Mouse (Mus musculus) heart, adult 8-10 months (tissue): ENCODE data around the gene Tmem230. TPM values are rescaled to one million over a fixed set of nuclear protein-coding genes. Genes with fewer than 3 reads are reported as not detected.
"Not testable (repeated sequence)": the region's sequence is repeated elsewhere in the genome, so short reads cannot be mapped to it uniquely, and the experiment has no call there.

Experiments
- DNase-seq: peaks from one replicate; pipeline ENCODE4 v3.0.0; 2022; ENCODE audit warnings: low spot score
- total RNA-seq, 4 experiments: library from RNA; stranded (reverse); gene quantifications; 2 replicates each; pipeline ENCODE4 v1.2.4; 2022

The Tmem230 gene
- total RNA-seq, 4 experiments from 2014 or later: 25.1 to 29.2 (median 26.2) TPM

DNA sequence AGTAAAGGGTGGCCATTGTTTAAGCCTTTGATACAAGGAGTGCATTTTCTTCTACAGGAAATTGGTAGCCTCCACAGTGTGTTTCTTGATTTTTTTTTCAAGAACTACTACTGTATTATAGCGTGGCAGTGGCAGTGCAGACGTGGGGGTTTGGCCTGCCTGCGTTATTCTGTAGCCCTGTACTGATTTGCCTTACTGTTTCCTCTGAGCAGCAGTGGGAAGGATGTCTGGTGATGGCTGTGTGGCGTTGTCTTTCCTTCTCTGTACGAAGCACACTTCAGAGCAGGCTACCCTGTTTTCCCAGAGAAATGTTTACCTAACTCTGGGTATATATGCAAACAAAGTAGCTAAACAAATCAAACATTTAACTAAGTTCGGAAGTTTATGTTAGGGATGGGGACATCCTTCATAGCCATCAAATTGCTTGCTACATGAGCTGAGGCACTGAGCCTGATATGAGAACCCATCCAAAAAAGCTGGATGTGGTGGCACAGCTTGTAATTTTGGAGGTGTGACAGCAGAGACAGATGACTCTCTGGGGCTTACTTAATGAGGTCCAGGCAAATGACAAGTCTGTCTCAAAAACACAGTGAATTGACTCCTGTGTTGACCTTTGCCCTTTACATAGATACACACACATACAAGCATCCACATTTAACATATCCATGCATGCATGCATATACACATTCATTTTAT, 25.2 kb upstream of the Tmem230 start:
- DNase-seq: no peak

- no peak for DNase-seq
These were observed 22.8 kb upstream of the Tmem230 start for GRCm38 (mm10) chr2:132270331-132270951.

DNA sequence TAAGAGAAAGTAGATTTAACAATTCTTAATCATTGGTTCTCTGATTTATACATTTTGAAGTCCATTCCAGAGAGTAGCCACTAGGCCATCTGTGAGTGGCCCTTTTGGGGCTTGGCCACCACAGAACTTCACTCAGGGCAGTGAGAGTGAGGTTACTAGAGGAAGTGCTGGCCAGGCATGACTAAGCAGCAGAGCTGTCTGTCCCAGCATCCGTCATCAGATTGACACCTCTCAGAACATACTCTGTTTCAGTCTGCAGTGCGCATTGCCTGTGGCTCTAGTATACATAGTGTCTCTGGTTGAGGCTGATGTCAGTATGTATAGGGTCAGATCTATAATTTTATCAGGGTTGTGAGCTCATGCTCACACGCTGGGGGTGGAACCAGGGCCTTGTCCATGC, 21.6 kb upstream of the Tmem230 start:
- DNase-seq: no peak

DNA sequence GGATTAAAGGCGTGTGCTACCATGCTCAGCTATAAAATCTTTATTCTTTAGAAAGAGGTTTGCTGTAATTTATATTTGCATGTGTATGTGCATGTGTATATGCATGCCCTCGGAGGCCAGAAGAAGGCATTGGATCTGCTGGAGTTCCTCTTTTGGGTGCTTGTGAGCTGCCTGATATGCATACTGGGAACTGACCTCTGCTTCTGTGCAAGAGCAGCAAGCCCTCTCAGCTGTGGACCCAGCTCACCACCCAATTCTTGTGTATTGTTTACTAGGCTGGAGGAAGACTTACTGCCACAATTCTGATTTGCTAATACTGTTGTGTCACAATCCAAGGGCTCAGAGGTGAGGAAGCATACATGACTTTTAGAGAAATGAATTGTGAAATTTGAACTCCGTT, 18.5 kb upstream of the Tmem230 start:
- no peak for DNase-seq

- DNase-seq: no peak
These were observed 17.6 kb upstream of the Tmem230 start for GRCm38 (mm10) chr2:132265196-132265595.

DNA sequence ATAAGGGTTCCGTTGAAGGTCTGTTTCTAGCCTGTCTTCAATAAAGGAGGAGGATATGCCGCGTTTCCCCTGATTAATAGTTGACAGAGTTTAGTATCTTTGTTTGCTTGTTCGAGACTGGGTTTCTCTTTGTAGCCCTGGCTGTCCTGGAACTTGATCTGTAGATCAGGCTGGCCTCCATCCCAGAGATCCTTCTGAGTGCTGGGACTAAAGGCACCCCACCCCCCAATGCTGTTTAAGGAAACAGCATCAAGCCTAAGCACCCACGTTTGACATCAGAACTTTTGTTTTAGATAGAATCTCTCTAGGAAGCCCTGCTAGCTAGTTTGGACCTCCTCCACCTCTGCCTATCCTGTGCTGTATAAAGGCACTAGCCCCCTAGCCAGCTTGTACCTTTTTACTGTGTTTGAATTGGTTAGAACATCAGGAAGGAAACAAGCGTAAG, 16.7 kb upstream of the Tmem230 start:
- DNase-seq: no peak

DNA sequence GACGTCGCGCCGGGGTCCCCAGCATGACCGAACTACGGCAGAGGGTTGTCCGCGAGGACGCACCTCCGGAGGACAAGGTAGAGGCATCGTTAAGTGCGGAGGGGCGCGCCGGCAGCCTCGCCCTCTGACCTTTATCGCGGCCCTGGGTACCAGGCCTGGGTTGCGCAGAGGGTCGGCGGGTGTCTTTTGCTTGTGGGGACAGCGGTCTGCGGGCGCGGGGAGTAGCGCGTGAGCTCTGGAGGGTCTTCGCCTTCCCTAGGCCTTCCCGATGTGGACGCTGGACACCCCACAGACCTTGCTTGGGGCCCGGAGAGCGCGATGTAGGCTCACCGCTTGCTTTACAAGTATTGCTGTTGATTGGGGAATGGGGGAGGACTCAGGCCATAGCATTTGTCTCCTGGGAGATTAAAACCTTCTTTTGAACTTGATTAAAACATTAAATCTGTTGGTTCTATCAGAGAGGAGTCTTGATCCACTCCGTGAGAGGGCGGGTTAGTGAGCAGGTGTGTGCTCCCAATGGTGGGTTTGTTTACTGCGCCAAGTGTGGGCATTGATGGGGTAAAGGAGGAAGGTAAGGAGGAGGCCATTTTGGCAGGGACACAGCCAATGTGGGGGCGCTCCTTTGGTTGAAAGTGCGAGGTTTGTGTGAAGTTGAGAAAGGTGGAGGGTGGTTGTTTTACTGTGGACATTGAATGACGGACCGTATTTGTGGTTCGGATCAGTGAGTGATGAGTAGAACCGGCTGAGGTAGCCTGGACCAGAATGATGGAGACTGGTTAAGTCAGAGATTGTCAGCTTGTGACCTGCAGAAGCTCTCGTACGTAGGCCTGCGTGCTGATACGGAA, 16.0 kb upstream of the Tmem230 start:
- no peak for DNase-seq

DNA sequence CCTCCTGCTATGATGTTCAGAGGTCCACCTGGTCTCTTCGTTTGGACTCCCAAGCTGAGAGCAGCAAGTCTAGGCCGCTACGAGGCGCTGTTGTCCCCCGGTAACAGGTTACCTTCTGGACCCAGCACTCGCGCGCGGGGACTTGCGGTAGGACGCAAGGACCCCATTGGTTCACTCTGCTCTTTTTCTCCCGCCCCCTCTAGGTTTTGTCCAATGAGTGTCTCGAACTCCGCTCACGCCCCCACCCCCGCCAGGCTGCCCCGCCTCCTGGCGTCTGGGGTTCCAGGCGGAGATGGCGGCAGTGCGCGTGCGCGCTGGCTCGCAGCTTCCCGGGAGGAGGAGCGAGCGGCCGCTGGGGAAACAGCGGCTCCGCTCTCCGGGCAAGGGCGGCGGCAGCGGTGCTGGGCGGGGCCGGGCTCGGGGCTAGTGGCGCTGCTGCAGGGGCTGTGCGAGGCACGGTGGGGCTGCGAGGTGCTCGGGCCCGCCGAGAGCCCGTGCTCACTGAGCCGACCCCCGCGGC, 15.3 kb upstream of the Tmem230 start, which contains the start of gene Cds2:
Gene Cds2, plus strand, starts transcription at position 270 of the 520 bp plus-strand sequence.
- peak; percentile 98 for DNase-seq

GRCm38 (mm10) chr2:132262175-132262574, 14.6 kb upstream of the Tmem230 start:
- no peak for DNase-seq

- DNase-seq: no peak
These were observed 13.0 kb upstream of the Tmem230 start for GRCm38 (mm10) chr2:132260601-132261000.

GRCm38 (mm10) chr2:132257350-132258068, 9.9 kb upstream of the Tmem230 start:
- DNase-seq: no peak

DNA sequence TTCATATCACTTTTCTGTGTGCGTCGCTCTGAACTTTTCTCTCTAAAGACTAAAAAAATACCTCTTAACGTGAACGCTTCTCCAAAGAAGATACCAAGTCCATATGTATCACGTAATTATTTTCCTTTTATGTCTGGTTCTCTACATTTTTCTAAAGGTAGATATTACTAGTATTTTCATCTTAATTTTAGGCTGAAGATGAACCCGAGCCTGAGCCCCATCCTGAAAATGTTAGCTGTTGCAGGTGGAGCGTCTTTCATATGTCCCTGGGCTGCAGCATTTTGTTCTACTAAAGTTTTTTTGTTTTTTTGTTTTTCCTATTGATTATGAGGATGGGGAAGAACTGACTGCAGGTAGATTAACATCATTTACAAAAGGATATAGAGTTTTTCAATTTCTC, 6.0 kb upstream of the Tmem230 start:
- no peak for DNase-seq

- DNase-seq: peak; percentile 98
These were observed 5.2 kb upstream of the Tmem230 start, which contains the start of gene Pcna for GRCm38 (mm10) chr2:132252542-132253528. TSS of gene Pcna (minus strand) at chr2:132253314.

GRCm38 (mm10) chr2:132251911-132252310, 4.3 kb upstream of the Tmem230 start:
- no peak for DNase-seq

- no peak for DNase-seq
These were observed 4.2 kb downstream of the Tmem230 start for GRCm38 (mm10) chr2:132243370-132243769.

DNA sequence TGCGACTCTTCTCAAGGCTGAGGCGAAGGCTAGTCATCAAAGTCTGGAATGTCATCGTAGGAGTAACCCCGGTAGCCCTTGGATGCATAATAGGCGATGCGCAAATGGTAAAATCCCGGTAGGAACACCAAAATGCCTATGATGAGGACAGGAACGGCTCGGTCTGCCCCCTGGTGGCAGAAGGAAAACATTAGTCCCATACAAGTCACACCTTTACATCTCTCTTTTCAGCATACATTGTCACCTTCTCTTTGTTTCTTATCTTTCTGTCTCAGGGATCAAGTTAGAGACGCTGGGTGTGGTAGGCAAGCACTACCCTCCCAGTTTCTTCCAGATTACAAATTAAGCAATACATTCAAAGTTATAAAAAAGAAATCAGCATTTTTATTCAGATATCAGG, 7.2 kb downstream of the Tmem230 start:
- peak; percentile 46 for DNase-seq

GRCm38 (mm10) chr2:132239434-132239833, 8.2 kb downstream of the Tmem230 start:
- DNase-seq: not testable (repeated sequence)

GRCm38 (mm10) chr2:132235975-132236374, 11.6 kb downstream of the Tmem230 start:
- DNase-seq: no peak

- no peak for DNase-seq
These were observed 12.3 kb downstream of the Tmem230 start for GRCm38 (mm10) chr2:132235291-132235690.
